Mouse (Mus musculus) hematopoietic multipotent progenitor cell, adult 10-12 weeks (in vitro differentiated cells): ENCODE measurements around the gene Sgca. TPM values are rescaled to one million over a fixed set of nuclear protein-coding genes. Genes with fewer than 3 reads are reported as not detected.

Experiments
- polyA plus RNA-seq: library from polyadenylated mRNA; stranded (reverse); fragments of >175 nt; gene quantifications from 2 replicates; pipeline ENCODE4 v1.2.3, GENCODE M21; 2012; ENCODE audit warnings: low replicate concordance

The Sgca gene
- not detected in 2 replicates for polyA plus RNA-seq

GRCm38 (mm10) chr11:94976199-94976598 lies at the start of gene Sgca:
Gene Sgca (minus strand): TSS chr11:94976327.

GRCm38 (mm10) chr11:95009629-95010014 lies 33.5 kb upstream of the Sgca start, which contains the start of gene Samd14:
Gene Samd14 (plus strand): TSS chr11:95009879.

GRCm38 (mm10) chr11:94990749-94991577 lies 14.8 kb upstream of the Sgca start, which contains the start of gene Ppp1r9b:
Gene Ppp1r9b (plus strand): TSS chr11:94991035.

GRCm38 (mm10) chr11:94967419-94967818 lies 8.7 kb downstream of the Sgca start, which contains the start of gene Hils1:
Gene Hils1 (plus strand): TSS chr11:94967593.

GRCm38 (mm10) chr11:94936045-94936444 lies 40.1 kb downstream of the Sgca start, which contains the start of gene Col1a1:
Gene Col1a1 (plus strand): TSS chr11:94936224.

Other genes with a start within 250 kb of the Sgca start
- not detected in 2 replicates for gene Cdc34b, start 234.5 kb downstream of the Sgca start, polyA plus RNA-seq
- not detected in 2 replicates for gene Tmem92, start 193.6 kb downstream of the Sgca start, polyA plus RNA-seq
- gene Col1a1, start 40.1 kb downstream of the Sgca start, polyA plus RNA-seq: 0.81 and 0.82 TPM in 2 replicates
- not detected in 2 replicates for gene Hils1, start 8.7 kb downstream of the Sgca start, polyA plus RNA-seq
- gene Ppp1r9b, start 14.7 kb upstream of the Sgca start, polyA plus RNA-seq: 224 and 401 TPM in 2 replicates
- 14.1 and 40.7 TPM in 2 replicates for gene Samd14, start 33.6 kb upstream of the Sgca start, polyA plus RNA-seq
- 15.5 and 21.2 TPM in 2 replicates for gene Pdk2, start 65.0 kb upstream of the Sgca start, polyA plus RNA-seq
- gene Itga3, start 100.5 kb upstream of the Sgca start, polyA plus RNA-seq: 2.9 and 3.7 TPM in 2 replicates
- gene Dlx3, start 143.8 kb upstream of the Sgca start, polyA plus RNA-seq: 0.11 TPM in 1 of 2 replicates, not detected in the other
- gene Dlx4, start 169.9 kb upstream of the Sgca start, polyA plus RNA-seq: not detected in 2 replicates